24 mouse cellular contexts compared by ENCODE assay signal in the genomic region with DNA sequence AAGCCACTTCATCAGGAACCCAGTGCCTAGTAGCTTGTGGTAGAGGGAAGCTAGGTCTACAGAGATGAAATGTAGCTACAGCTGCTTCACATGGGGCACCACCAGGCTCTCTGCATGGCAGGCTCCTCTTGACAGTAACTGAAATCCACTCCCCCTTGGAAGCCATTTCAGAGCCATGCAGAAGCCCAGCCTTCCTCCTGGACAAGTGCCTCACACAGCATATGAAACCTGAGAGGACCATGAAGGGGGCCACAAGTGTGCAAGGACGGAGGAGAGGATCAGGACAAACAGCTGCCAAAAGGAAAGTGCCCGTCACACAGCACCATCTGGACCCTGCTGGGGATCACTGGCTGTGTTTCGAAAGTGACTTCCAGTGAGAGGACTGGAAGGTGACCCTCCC.
"Had no signal": no experiment of that assay in that cellular context is flagged by ENCODE, and none has a peak within 500 bp of the region (broad histone marks: within the 10 kb centered on the region; RNA-seq: fewer than 3 reads in every experiment).

No protein-coding gene starts in this region.

- H3K9ac ChIP-seq: limb, embryonic 12.5 days; liver, embryonic 14.5 days; liver, postnatal 0 days; lung, embryonic 14.5 days; midbrain, embryonic 15.5 days; neural tube, embryonic 12.5 days; neural tube, embryonic 15.5 days; stomach, embryonic 15.5 days had no signal

- ATAC-seq: intestine, postnatal 0 days; liver, postnatal 0 days; lung, postnatal 0 days; midbrain, embryonic 15.5 days had no signal

- H3K4me2 ChIP-seq: limb, embryonic 12.5 days; liver, embryonic 11.5 days; lung, embryonic 14.5 days; midbrain, embryonic 11.5 days; midbrain, embryonic 15.5 days; neural tube, embryonic 12.5 days; neural tube, embryonic 15.5 days; stomach, embryonic 15.5 days had no signal

- H3K4me1 ChIP-seq: midbrain, embryonic 15.5 days; neural tube, embryonic 12.5 days; neural tube, embryonic 15.5 days; stomach, embryonic 15.5 days had no signal

- H3K27ac ChIP-seq: kidney, postnatal 0 days; left cerebral cortex, adult 2 months; limb, embryonic 12.5 days; liver, embryonic 14.5 days; macrophage; midbrain, embryonic 15.5 days; neural tube, embryonic 12.5 days; neural tube, embryonic 15.5 days; stomach, embryonic 15.5 days had no signal

- H3K4me3 ChIP-seq: left cerebral cortex, adult 2 months; limb, embryonic 12.5 days; megakaryocyte, embryonic 14.5 days; midbrain, embryonic 15.5 days; neural tube, embryonic 12.5 days; neural tube, embryonic 15.5 days; stomach, embryonic 15.5 days had no signal

- H3K36me3 ChIP-seq: limb, embryonic 12.5 days; midbrain, embryonic 15.5 days; neural tube, embryonic 12.5 days; stomach, embryonic 15.5 days had no signal

- DNase-seq: kidney, adult 2 months; kidney, postnatal 25 days; layer of hippocampus, postnatal 36 days; liver, postnatal 0 days; lung, embryonic 14.5 days; right cerebral cortex, adult 18-20 months; right cerebral cortex, postnatal 14 days; right cerebral cortex, postnatal 4 days; spleen, adult 18-20 months; thymus, postnatal 25 days had no signal

- H3K27me3 ChIP-seq: limb, embryonic 12.5 days; megakaryocyte, embryonic 14.5 days; midbrain, embryonic 15.5 days; neural tube, embryonic 12.5 days; neural tube, embryonic 15.5 days; stomach, embryonic 15.5 days had no signal

- H3K9me3 ChIP-seq: limb, embryonic 12.5 days; megakaryocyte, embryonic 14.5 days; midbrain, embryonic 15.5 days; neural tube, embryonic 12.5 days; neural tube, embryonic 15.5 days; stomach, embryonic 15.5 days had no signal
